Mouse (Mus musculus) T-helper 1 cell (primary cell): ENCODE data around the gene Fam219b.

Source experiments
- in situ Hi-C: fragments of 300-600 bp; cut with MboI, MseI; formaldehyde crosslinking; loops from one replicate; pipeline ENCODE4 v1.15.1; 2025; ENCODE audit warnings: high pct_unique_total_duplicates

Gene Fam219b

GRCm38 (mm10) chr9:57537044-57537727, at the start of gene Fam219b:
Gene Fam219b, plus strand, starts transcription at chr9:57537528.
- in situ Hi-C loops = no loop called here

GRCm38 (mm10) chr9:57487807-57488206, 49.5 kb upstream of the Fam219b start:
- in situ Hi-C loops = no loop called here

- in situ Hi-C loops = no loop called here
Observed at GRCm38 (mm10) chr9:57493532-57493931, 43.8 kb upstream of the Fam219b start.

GRCm38 (mm10) chr9:57494970-57495369, 42.4 kb upstream of the Fam219b start:
- in situ Hi-C loops = no loop called here

DNA sequence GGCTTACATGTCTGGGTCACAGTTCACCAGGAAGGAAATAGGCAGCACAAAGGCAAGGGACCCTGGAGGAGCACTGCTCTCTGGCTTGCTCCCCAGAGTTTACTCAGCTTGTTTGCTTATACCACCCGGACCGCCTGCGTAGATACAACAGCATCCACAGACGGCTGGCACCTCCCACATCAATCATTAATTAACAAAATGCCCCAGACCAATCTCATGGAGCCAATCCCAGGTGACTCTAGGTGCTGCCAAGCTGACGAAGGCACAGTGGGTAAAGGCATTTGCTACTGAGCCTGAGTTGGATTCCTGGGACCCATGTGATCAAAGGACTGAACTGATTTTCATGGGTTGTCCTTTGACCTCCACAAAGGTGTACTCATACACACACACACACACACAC, 40.1 kb upstream of the Fam219b start:
- in situ Hi-C loops = no loop called here

DNA sequence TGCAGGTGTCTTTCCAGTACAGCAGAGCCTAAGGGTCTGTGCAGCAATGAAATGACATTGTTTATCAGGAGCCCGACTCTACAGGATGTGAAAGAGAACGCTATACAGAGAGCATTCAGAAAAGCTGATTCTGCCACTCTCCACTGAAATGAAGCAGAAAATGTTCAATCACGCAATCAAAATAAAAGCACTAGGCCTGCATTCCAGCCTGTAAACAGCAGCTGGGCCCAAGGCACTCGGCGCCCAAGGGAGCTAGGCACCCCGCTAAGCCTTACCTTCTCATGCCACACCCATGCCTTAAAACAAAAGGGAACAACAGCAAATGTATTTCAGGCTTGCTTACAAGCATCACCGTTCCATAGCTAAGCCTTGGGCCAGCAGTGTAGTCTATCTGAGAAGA, 38.8 kb upstream of the Fam219b start:
- in situ Hi-C loops = no loop called here

GRCm38 (mm10) chr9:57501452-57501851, 35.9 kb upstream of the Fam219b start:
- in situ Hi-C loops = loop anchor here (5.0 kb wide), 1 partner anchor 99 kb away; no protein-coding TSS in a partner anchor

DNA sequence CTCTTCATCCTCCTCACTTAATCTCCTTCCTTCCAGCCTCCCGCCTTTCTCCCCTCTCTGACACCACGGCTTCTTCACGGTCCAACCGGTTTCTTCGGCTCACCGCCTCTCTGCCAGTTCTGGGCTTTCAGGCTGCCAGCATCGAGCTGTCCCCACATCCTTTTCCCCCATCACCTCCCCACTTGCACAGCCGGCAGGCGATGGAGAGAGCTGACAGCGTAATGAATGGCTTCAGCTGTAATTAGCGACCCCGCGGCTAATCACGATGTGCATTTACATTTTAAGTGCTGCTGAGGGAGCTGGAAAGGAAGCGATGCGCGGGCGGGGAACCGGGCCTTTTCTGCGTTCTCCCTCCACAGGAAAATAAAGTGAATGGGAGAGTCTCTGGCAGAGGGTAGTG, 35.5 kb upstream of the Fam219b start:
- in situ Hi-C loops = loop anchor here (5.0 kb wide), 1 partner anchor 100 kb away; no protein-coding TSS in a partner anchor

DNA sequence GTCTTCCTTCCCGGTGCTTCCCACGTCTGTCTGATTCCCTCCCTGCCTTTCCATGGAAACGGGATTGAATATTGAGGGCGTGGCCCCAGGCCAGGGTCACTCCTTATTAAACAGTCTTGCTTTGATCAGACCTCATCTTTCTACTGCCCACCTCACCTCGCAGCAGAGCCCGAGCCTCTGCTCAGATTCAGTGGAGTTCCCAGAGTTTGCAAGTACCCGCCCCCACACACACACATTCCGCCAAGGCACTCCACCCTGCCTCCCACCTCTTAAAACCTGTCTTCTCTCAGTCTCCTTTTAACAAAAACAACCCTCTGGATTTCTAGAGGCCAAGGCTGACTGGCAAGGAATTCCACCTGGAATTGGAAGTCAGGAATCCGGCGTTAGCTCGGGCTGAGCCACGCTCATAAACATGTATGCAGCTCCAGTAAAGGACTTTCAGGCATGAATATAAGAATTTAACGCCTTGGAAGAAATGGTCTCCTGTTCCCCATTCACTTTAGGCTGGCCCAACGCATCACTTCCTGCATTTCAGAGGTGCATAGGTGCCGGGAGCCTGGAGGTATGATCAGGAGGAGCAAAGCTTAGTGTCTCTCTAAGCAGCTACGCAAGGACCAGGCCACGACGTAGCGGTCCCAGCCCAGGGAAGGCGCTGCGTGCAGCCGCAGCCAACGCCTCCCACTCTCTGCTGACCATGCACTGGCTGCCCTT, 34.3 kb upstream of the Fam219b start:
- in situ Hi-C loops = loop anchor here (5.0 kb wide), 1 partner anchor 101 kb away; no protein-coding TSS in a partner anchor

DNA sequence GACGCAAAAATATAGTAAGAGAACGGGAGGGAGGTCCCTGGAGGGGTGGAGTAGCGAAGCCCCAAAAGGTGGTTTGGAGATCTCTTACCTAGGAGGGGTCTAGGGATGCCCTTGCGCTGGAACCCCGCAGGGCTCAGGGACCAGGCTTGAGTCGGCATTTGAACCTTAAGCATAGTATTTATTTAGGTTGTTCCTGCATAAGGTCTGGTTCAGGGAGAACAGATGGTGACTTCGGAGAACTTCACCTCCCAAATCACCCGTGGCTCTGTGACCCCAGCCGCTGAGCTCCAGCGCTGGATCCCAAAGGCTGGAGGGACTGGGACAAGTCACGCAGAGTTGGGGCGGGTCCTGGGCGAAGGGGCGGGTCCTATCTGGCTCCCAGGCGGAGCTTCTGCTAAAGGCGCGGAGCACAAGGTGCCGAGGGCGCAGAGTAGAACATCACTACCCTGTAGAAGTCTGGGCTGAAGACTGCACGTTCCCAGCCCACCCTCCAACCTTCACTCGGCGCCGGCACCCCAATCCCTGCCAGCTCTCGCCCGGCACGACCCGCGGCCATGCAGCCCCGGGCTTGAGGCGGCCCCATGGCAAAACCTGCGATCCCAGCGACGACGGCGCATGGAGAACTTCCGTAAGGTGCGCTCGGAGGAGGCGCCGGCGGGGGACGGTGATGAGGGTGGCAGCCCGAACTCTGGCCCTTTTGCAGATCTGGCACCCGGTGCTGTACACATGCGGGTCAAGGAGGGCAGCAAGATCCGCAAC, 33.5 kb upstream of the Fam219b start, which contains the start of gene Rpp25:
Gene Rpp25, plus strand, starts transcription at position 405 of the 759 bp plus-strand sequence.
- in situ Hi-C loops = loop anchor here (5.0 kb wide), 1 partner anchor 102 kb away; no protein-coding TSS in a partner anchor

- in situ Hi-C loops = loop anchor here (5.0 kb wide), 1 partner anchor 102 kb away; no protein-coding TSS in a partner anchor
Observed at GRCm38 (mm10) chr9:57504381-57504700, 33.0 kb upstream of the Fam219b start.

DNA sequence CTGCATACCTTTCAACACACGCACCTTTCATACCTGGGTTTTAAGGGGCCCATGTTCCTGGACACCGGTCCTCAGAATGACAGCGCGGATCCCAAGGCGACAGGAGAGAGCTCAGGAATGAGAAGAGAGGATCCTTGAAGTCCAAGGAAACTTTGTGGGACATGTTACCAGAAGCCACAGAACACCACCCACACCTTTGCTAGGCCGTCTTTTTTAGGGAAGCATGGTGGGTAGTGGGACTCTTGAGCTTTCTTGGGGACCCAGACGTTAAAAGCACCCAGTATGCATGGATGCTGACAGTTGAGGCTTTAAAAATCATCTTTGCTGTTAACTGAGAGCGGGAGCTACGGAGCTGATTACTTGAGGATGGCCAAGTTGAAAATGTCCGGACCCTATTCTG, 32.4 kb upstream of the Fam219b start:
- in situ Hi-C loops = loop anchor here (5.0 kb wide), 1 partner anchor 103 kb away; no protein-coding TSS in a partner anchor

DNA sequence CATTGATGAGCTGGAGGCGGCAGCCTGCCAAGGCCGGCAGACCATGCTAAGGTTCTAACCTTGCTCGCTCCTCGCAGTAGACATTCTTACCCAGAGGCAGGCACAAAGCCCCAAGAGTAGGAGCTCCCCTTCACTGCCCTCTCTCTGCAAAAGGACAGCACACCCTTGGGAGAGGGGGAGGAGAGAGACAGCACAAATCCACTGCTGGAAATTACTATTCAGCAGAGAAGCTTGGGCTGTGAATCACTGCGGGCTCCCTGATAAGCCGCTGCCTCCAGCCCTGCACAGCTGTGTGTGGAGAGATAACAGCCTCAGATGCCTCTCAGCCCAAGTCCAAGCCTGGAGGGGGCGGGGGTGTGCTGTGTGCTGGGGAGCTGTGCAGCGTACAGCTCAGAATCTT, 31.6 kb upstream of the Fam219b start:
- in situ Hi-C loops = no loop called here

DNA sequence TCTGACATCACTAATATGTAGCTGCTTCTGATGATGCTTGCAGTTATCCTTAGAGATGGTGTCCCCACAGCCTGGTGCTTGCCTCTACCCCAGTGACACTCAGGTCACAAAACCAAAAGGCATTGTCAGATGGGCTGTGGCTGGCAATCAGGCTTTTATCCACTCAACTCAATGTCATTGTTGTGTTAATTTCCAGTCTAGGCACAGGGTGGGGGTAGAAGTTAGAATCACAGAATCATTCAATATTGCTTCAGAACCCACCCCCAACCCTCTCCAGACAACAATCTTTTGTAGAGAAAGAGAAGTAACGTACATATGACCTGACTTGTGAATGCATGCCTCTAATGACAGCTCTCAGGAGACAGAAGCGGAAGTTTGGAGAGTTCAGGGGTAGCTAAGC, 26.8 kb upstream of the Fam219b start:
- in situ Hi-C loops = no loop called here

- in situ Hi-C loops = no loop called here
Observed at GRCm38 (mm10) chr9:57517113-57517512, 20.2 kb upstream of the Fam219b start.

- in situ Hi-C loops = loop anchor here (5.0 kb wide), 1 partner anchor 38 kb away; no protein-coding TSS in a partner anchor
Observed at GRCm38 (mm10) chr9:57520375-57521055, 16.8 kb upstream of the Fam219b start.

- in situ Hi-C loops = loop anchor here (5.0 kb wide), 1 partner anchor 39 kb away; no protein-coding TSS in a partner anchor
Observed at GRCm38 (mm10) chr9:57521056-57521911, 16.0 kb upstream of the Fam219b start, which contains the start of gene Cox5a. Gene Cox5a, plus strand, starts transcription at chr9:57521274.

DNA sequence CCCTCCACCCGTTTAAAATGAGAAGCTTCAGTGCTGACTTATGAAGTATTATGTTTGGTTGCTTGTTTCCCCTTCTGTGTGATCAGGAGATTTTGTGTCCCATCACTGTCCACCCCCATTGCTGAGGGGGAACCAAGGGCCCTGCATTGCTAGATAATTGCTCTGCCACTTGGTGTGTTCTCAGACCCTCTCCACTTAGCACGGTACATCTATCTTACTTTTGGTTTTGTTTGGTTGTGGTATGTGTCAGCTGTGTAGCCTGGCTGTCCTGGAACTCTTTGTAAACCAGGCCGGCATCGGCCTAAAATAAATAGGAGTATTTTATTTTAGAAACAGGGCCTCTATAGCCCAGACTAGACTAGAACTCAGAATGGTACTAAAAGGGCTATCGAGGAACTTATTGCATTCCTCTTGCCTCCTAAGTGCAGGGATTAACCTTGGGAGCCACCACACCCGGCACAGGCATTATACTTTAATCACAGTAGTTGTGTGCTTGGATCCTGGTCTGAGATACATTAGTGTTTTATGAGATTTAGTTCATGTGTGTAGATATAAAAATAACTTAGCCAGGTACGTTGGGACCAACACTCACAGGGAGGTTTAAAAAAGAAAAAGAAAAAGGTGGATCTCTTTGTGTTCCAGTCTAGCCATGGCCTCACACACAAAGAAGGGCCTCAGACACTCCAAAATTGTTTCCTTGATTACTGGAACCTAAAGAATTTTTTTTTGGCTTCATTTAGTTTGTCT, 15.0 kb upstream of the Fam219b start:
- in situ Hi-C loops = loop anchor here (5.0 kb wide), 1 partner anchor 40 kb away; no protein-coding TSS in a partner anchor

DNA sequence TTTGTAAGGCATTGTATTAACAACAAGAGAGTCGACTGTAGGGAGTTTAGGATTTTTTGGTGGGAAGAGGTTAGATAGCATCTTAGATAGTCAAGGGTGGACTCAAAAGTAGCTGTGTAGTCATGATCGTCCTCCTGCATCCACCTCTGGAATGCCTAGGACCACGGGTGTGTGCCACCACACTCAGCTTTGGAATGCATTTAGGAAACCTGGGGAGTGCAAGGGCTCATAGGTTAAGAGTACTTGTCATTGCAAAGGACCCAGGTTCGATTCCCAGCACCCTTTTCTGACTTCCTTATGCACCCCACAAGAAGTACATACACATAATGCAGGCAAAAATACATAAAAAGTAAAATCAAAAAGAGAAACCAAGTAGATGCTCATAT, 14.5 kb upstream of the Fam219b start:
- in situ Hi-C loops = loop anchor here (5.0 kb wide), 1 partner anchor 41 kb away; no protein-coding TSS in a partner anchor
